Mouse (Mus musculus) adrenal gland, postnatal 10 days (tissue): ENCODE data around the gene Gm36864. TPM values are rescaled to one million over a fixed set of nuclear protein-coding genes. Genes with fewer than 3 reads are reported as not detected.

Experiments
- DNase-seq: peaks from one replicate; pipeline ENCODE4 v3.0.0; 2021; ENCODE audit warnings: mixed read lengths
- total RNA-seq, 2 experiments: library from RNA; stranded (reverse); gene quantifications; 2 replicates each; pipeline ENCODE4 v1.2.3; 2021

Gm36864 gene
- total RNA-seq, 2 experiments from 2014 or later, result not detected

GRCm38 (mm10) chr7:44257278-44257677 lies 21.3 kb downstream of the Gm36864 start, which contains the start of gene Acp4:
Gene Acp4, minus strand, starts transcription at chr7:44257378.
- no peak for DNase-seq

GRCm38 (mm10) chr7:44260410-44260809 lies 24.4 kb downstream of the Gm36864 start:
- no peak for DNase-seq

DNA sequence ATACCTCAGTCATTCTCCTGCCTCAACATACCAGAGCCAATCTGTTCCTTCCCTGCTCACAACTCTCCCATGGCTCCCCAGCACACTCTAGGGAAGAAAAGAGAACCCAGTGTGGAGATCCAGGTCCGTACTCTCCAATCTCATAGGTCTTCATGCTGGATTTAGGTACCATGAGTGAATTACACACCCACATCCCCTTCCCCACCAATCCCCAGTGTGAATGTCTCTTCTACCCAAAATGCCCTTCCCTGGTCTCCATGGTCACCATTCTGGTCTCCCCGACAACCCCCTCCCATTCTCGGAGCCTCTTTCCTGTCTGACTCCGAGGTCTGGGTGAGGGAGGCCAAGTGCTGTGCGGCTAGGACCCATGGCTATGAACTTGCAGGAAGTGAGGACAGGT lies 25.2 kb downstream of the Gm36864 start, which contains the start of gene Gm15517:
Gene Gm15517, plus strand, starts transcription at position 301 of the 400 bp plus-strand sequence.
- DNase-seq, result no peak

DNA sequence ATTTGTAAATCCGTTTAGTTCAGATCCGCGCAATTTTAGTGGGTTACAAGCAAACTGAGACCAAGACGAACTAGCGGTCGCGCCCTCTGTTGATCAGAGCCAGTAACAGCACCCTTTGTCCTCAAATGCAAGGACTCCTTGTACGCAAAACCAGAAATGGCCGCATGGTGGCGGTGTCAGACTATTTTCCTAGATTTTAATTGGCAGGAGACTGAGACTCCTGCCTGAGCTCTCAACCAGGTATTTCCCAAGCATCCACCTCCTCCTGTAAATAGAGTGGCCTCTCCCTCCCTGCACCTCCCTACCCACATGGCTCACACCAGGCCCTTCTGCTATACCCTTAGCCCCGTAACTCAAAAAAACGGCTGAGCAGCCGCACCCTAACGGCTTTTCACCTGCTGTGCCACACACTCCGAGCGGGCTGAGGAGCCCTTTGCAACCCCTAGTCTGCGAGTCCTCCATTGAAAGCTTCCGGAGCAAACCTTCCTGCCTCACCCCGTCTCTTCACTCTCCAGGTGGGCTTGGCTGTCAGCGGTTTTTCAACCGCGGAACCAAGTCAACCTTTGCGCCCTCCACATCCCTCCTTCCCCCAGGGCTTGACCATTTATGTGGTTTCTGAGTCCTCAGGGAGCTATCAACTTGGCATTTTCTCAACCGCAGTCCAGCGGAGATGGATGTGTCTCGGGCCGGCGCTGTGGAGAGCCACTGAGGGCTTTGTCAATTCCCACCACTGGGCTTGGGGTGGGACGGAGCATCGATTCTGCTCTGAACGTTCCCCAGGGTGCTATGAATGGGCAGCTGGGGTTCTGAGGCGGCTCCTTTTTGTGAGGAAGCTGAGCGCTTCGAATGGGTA lies 27.0 kb downstream of the Gm36864 start:
- DNase-seq, result peak; percentile 96

DNA sequence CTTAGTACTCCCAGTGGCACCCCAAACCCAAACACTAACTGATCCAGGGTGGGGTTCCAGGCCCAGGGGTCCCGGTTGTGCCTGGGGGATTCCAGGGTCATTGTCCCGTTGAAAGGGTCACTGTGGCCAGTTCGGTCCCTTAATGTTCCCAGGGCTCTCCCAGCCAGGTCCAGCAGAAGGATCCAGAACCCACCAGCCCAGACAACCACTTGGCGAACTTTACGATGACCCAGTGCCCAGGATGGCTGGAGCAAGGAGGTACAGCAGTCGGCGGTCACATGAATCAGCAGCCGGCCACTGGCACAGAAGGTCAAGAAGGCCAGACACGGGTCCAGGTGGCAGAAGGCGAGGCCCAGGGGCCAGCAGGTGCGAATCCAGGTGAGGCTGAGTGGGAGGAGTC lies 32.1 kb downstream of the Gm36864 start:
- DNase-seq, result no peak

DNA sequence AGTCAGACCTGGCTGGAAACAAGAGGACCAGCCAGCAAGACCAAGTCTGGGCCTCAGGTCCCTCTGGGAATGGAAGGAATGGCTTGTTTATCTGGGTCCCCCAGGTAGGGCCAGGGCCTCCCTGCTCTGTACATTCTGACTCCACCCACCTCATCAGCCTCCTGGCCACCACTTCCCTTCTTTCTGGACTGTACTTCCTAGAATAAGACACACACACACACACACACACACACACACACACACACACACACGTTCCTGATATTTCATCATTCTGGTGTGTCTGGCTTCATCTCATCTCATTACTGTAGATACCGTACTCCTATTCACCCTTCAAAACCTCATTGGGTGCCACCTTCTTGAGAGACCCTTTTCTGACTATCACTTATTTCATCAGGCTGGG lies 33.4 kb downstream of the Gm36864 start:
- DNase-seq, result no peak

- no peak for DNase-seq
Observed at GRCm38 (mm10) chr7:44271309-44271708, 35.3 kb downstream of the Gm36864 start.

- no peak for DNase-seq
Observed at GRCm38 (mm10) chr7:44272546-44272945, 36.6 kb downstream of the Gm36864 start.

DNA sequence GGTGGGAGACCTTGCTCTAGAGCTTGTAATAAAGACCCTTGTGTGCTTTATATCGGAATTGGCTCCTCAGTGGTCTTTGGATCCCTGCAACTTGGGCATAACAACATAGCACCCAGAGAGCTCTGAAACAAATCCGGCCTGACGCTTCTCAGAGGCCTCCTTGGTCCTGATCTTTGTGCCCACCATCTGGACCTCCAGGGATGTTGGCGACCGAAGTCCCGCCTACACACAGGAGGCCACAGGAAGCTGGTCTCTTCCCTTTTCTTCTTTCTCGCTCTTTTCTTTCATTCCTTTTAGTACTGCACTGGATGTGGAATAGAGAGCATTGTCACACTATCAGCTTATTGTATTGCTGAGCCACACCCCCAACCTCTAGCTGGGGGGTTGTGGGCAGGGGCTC lies 37.5 kb downstream of the Gm36864 start:
- DNase-seq, result no peak

- no peak for DNase-seq
Observed at GRCm38 (mm10) chr7:44274096-44274495, 38.1 kb downstream of the Gm36864 start.

GRCm38 (mm10) chr7:44275546-44275945 lies 39.6 kb downstream of the Gm36864 start:
- no peak for DNase-seq

DNA sequence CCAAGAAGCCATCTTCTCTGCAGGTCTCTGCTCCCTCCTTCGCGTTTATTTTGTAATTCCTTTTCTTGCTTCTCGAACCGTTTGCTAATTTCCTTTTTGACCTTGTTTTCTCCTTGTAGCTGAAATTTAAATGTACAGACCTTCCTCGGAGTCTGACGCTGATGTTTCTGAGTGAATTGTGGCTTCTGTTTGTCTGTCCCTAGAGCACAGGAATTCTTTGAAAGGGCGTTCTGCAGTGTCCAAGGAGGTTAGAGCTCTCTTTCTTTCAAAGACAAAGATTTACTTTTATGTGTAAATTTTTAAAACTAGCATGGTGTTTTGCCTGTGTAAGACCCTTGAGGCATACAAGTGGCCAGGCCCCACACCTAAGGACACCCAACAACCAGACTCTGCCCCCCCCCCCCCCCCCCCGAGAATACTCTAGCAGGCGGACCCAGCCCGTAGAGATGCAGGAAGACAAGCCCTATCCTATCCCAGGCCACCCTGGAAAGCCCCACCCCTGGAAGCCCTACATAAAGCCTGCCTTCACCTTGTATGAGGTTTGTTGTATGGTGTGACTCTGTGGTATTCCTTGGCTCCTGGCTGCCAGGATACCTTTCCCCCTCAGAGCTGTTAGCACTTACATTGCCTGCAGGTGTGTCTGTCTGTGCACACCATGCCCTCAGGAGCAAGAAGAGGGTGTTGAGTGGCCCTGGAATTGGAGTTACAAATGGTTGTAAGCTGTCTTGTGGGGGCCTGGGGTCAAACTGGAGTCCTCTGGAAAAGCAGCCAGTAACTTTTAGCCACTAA lies 40.7 kb downstream of the Gm36864 start:
- DNase-seq, result no peak

DNA sequence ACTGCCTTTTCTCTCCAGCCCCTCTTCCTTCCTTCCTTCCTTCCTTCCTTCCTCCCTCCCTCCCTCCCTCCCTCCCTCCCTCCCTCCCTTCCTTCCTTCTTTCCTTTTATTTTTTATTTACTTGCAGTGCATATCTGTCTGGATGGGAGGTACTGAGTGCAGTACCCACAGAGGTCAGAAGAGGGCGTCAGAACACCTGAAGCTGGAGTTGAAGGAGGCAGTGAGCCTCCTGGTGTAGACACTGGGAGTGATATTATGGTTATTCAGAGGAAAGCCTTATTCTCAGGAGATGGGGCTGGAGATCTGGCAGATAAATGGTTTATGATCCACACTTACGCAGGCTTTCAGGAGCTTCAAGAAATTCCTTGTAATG lies 41.3 kb downstream of the Gm36864 start:
- peak; percentile 49 for DNase-seq

- no peak for DNase-seq
Observed at GRCm38 (mm10) chr7:44280959-44281358, 45.0 kb downstream of the Gm36864 start.

GRCm38 (mm10) chr7:44281586-44281985 lies 45.6 kb downstream of the Gm36864 start:
- DNase-seq, result no peak

- DNase-seq, result no peak
Observed at GRCm38 (mm10) chr7:44287760-44288159, 51.8 kb downstream of the Gm36864 start.

- no peak for DNase-seq
Observed at GRCm38 (mm10) chr7:44290986-44291385, 55.0 kb downstream of the Gm36864 start.

GRCm38 (mm10) chr7:44291418-44291817 lies 55.4 kb downstream of the Gm36864 start:
- DNase-seq, result no peak

Other genes with a start within 250 kb of the Gm36864 start
- not detected for gene Klk1b11, start 240.3 kb upstream of the Gm36864 start, total RNA-seq
- gene Klk1b26, start 224.0 kb upstream of the Gm36864 start, total RNA-seq, result not detected
- gene Klk1b27, start 183.9 kb upstream of the Gm36864 start, total RNA-seq, result under 1 TPM in 1 of 2 experiments, not detected in 1; 0.30 TPM
- gene Klk1b21, start 133.8 kb upstream of the Gm36864 start, total RNA-seq, result not detected
- gene Klk1b22, start 123.5 kb upstream of the Gm36864 start, total RNA-seq, result not detected
- gene Klk1b16, start 99.4 kb upstream of the Gm36864 start, total RNA-seq, result not detected
- not detected for gene Klk1b24, start 47.9 kb upstream of the Gm36864 start, total RNA-seq
- gene Klk1b3, start 38.0 kb upstream of the Gm36864 start, total RNA-seq, result not detected
- gene Klk1b4, start 28.7 kb upstream of the Gm36864 start, total RNA-seq, result not detected
- gene Klk1b5, start 20.2 kb upstream of the Gm36864 start, total RNA-seq, result not detected
- gene Klk1, start 10.8 kb upstream of the Gm36864 start, total RNA-seq, result under 1 TPM in 1 of 2 experiments, not detected in 1; 0.45 TPM
- gene 1700028J19Rik, start 10.5 kb downstream of the Gm36864 start, total RNA-seq, result under 1 TPM; 0.67 to 0.78 TPM
- 100 to 1,000 TPM in 1 of 2 experiments, 10 to 100 TPM in 1; 92.1 to 104 TPM for gene 2410002F23Rik, start 10.5 kb downstream of the Gm36864 start, total RNA-seq
- not detected for gene Acp4, start 21.2 kb downstream of the Gm36864 start, total RNA-seq
- not detected for gene Gm15517, start 25.3 kb downstream of the Gm36864 start, total RNA-seq
- 1 to 10 TPM; 4.2 to 5.4 TPM for gene Clec11a, start 70.7 kb downstream of the Gm36864 start, total RNA-seq
- gene Shank1, start 74.1 kb downstream of the Gm36864 start, total RNA-seq, result 1 to 10 TPM; 4.3 to 6.3 TPM
- 1 to 10 TPM; 2.5 to 4.2 TPM for gene Syt3, start 147.9 kb downstream of the Gm36864 start, total RNA-seq
- 1 to 10 TPM in 1 of 2 experiments, under 1 TPM in 1; 0.57 to 1.4 TPM for gene 1700008O03Rik, start 149.6 kb downstream of the Gm36864 start, total RNA-seq
- gene Lrrc4b, start 192.8 kb downstream of the Gm36864 start, total RNA-seq, result 10 to 100 TPM in 1 of 2 experiments, 1 to 10 TPM in 1; 5.5 to 10.0 TPM
- 10 to 100 TPM in 1 of 2 experiments, 1 to 10 TPM in 1; 8.4 to 14.5 TPM for gene Aspdh, start 229.2 kb downstream of the Gm36864 start, total RNA-seq
- gene Josd2, start 231.8 kb downstream of the Gm36864 start, total RNA-seq, result 10 to 100 TPM; 42.2 to 52.0 TPM